Mouse (Mus musculus): ENCODE results near the gene Myt1. TPM values are rescaled to one million over a fixed set of nuclear protein-coding genes. Genes with fewer than 3 reads are reported as not detected.

The Myt1 gene
- total RNA-seq (2015) (not detected in 2 replicates), total RNA-seq (2017) (not detected in 2 replicates)

- ATAC-seq (replicated peaks; ENCODE audit: poor library complexity), result no peak
These were observed at the start of gene Myt1 for GRCm38 (mm10) chr2:181763006-181763830. TSS of gene Myt1 (plus strand) at chr2:181763332.

GRCm38 (mm10) chr2:181713749-181714148 lies 49.4 kb upstream of the Myt1 start:
- no peak for ATAC-seq (replicated peaks; ENCODE audit: poor library complexity)

- peak; percentile 87 for ATAC-seq (replicated peaks; ENCODE audit: poor library complexity)
These were observed 48.2 kb upstream of the Myt1 start, which contains the start of gene Oprl1 for GRCm38 (mm10) chr2:181714903-181715326. TSS of gene Oprl1 (plus strand) at chr2:181715016.

- 0 out of 2 replicates have a peak, but pooled peaks have one; percentile 1 for ATAC-seq (replicated peaks; ENCODE audit: poor library complexity)
These were observed 47.8 kb upstream of the Myt1 start for GRCm38 (mm10) chr2:181715382-181715781.

GRCm38 (mm10) chr2:181716991-181717390 lies 46.1 kb upstream of the Myt1 start:
- ATAC-seq (replicated peaks; ENCODE audit: poor library complexity), result no peak

GRCm38 (mm10) chr2:181720061-181720460 lies 43.1 kb upstream of the Myt1 start:
- ATAC-seq (replicated peaks; ENCODE audit: poor library complexity), result no peak

- ATAC-seq (replicated peaks; ENCODE audit: poor library complexity), result no peak
These were observed 41.9 kb upstream of the Myt1 start for GRCm38 (mm10) chr2:181721200-181721599.

GRCm38 (mm10) chr2:181722213-181722612 lies 40.9 kb upstream of the Myt1 start:
- ATAC-seq (replicated peaks; ENCODE audit: poor library complexity), result peak; percentile 85

- no peak for ATAC-seq (replicated peaks; ENCODE audit: poor library complexity)
These were observed 35.4 kb upstream of the Myt1 start for GRCm38 (mm10) chr2:181727659-181728262.

- no peak for ATAC-seq (replicated peaks; ENCODE audit: poor library complexity)
These were observed 33.1 kb upstream of the Myt1 start for GRCm38 (mm10) chr2:181730051-181730450.

- no peak for ATAC-seq (replicated peaks; ENCODE audit: poor library complexity)
These were observed 10.5 kb upstream of the Myt1 start for GRCm38 (mm10) chr2:181752626-181753025.

GRCm38 (mm10) chr2:181758147-181758725 lies 4.9 kb upstream of the Myt1 start:
- ATAC-seq (replicated peaks; ENCODE audit: poor library complexity), result no peak

GRCm38 (mm10) chr2:181759041-181759440 lies 4.1 kb upstream of the Myt1 start:
- no peak for ATAC-seq (replicated peaks; ENCODE audit: poor library complexity)

GRCm38 (mm10) chr2:181763886-181764527 lies 875 bp downstream of the Myt1 start:
- ATAC-seq (replicated peaks; ENCODE audit: poor library complexity), result no peak

- peak; percentile 76 for ATAC-seq (replicated peaks; ENCODE audit: poor library complexity)
These were observed 1.5 kb downstream of the Myt1 start for GRCm38 (mm10) chr2:181764600-181764999.

- no peak for ATAC-seq (replicated peaks; ENCODE audit: poor library complexity)
These were observed 2.1 kb downstream of the Myt1 start for GRCm38 (mm10) chr2:181765251-181765650.

GRCm38 (mm10) chr2:181766672-181767557 lies 3.8 kb downstream of the Myt1 start:
- no peak for ATAC-seq (replicated peaks; ENCODE audit: poor library complexity)

GRCm38 (mm10) chr2:181768451-181768850 lies 5.3 kb downstream of the Myt1 start:
- ATAC-seq (replicated peaks; ENCODE audit: poor library complexity), result no peak

GRCm38 (mm10) chr2:181769397-181769796 lies 6.3 kb downstream of the Myt1 start:
- ATAC-seq (replicated peaks; ENCODE audit: poor library complexity), result no peak

GRCm38 (mm10) chr2:181773203-181773602 lies 10.1 kb downstream of the Myt1 start:
- ATAC-seq (replicated peaks; ENCODE audit: poor library complexity), result no peak

Data from megakaryocyte progenitor cell, adult 5-6 weeks (primary cell).